Mouse (Mus musculus) Patski (cell line): ENCODE results near the gene Pts. TPM values are rescaled to one million over a fixed set of nuclear protein-coding genes. Genes with fewer than 3 reads are reported as not detected.
A peak's percentile ranks its signal among the peaks of the same experiment; 100 is the strongest.

Source experiments
- ATAC-seq: fragments of 100-300 bp; one replicate; pipeline ENCODE4 v1.8.0; 2021
- CTCF ChIA-PET: fragments of 350-600 bp; sonication (Branson Sonifier 250); formaldehyde crosslinking; loops from one replicate; lab custom pipeline; 2022; ENCODE audit warnings: inconsistent platforms; lab: Charles Lee
- POLR2A ChIA-PET: fragments of 350-600 bp; sonication (Branson Sonifier 250); formaldehyde crosslinking; loops from one replicate; lab custom pipeline; 2022; ENCODE audit warnings: antibody characterized with exemption, inconsistent platforms; lab: Charles Lee
- DNase-seq: peaks from one replicate; pipeline ENCODE4 v3.0.0-alpha.2; 2011; ENCODE audit warnings: low read depth, low spot score
- H3K27me3 ChIP-seq: fragments of 371-371 bp; one replicate; pipeline ENCODE4 v1.5.1; 2021
- CTCF ChIP-seq: fragments of 100-300 bp; IDR thresholded peaks from one replicate; pipeline ENCODE4 v1.5.1; 2021
- in situ Hi-C: fragments of 300-500 bp; cut with MboI; formaldehyde crosslinking; loops from 3 replicates; pipeline ENCODE4 v1.11.1; 2018; ENCODE audit warnings: low pct_unique_long_range_greater_than_20kb, mixed read lengths
- polyA plus RNA-seq: library from polyadenylated mRNA; unstranded; gene quantifications from one replicate; pipeline ENCODE4 v1.2.3, GENCODE M21; 2021

The Pts gene
- polyA plus RNA-seq, 1 experiment from 2014 or later, result 65.9 TPM

GRCm38 (mm10) chr9:50476651-50477050 is 51.9 kb downstream of the Pts start:
- no peaks in the 10 kb centered on the region for H3K27me3 ChIP-seq
- ChIA-PET CTCF (interaction anchor here (1.2 kb wide), 1 partner anchor 51 kb away, joined by 4 read pairs; no protein-coding TSS in a partner anchor), POLR2A (interaction anchor here (0.6 kb wide), 1 partner anchor 163 kb away, joined by 6 read pairs; no protein-coding TSS in a partner anchor)
- TF ChIP-seq CTCF, result no peak
- ATAC-seq, result peak; percentile 41
- in situ Hi-C loops, result no loop called here
- peak; percentile 66 for DNase-seq

- POLR2A ChIA-PET, result no interaction called here
- CTCF ChIA-PET, result no interaction called here
- in situ Hi-C loops, result no loop called here
- no peaks in the 10 kb centered on the region for H3K27me3 ChIP-seq
- TF ChIP-seq CTCF, result no peak
- no peak for ATAC-seq
- no peak for DNase-seq
Measured at GRCm38 (mm10) chr9:50475745-50476144, 52.8 kb downstream of the Pts start.

GRCm38 (mm10) chr9:50475318-50475717 is 53.2 kb downstream of the Pts start:
- in situ Hi-C loops, result no loop called here
- POLR2A ChIA-PET, result no interaction called here

More at GRCm38 (mm10) chr9:50475318-50475717, 53.2 kb downstream of the Pts start:
- CTCF ChIA-PET, result no interaction called here
- no peaks in the 10 kb centered on the region for H3K27me3 ChIP-seq
- DNase-seq (no peak), ATAC-seq (no peak)
- no peak for TF ChIP-seq CTCF

Other genes with a start within 250 kb of the Pts start
- 157 TPM for gene Rpl10-ps3, start 183.8 kb downstream of the Pts start, polyA plus RNA-seq
- gene Plet1, start 34.2 kb downstream of the Pts start, polyA plus RNA-seq, result 0.08 TPM
- 3.6 TPM for gene Il18, start 26.1 kb upstream of the Pts start, polyA plus RNA-seq
- gene Bco2, start 26.5 kb upstream of the Pts start, polyA plus RNA-seq, result 0.22 TPM
- gene Tex12, start 32.6 kb upstream of the Pts start, polyA plus RNA-seq, result not detected
- gene Sdhd, start 75.1 kb upstream of the Pts start, polyA plus RNA-seq, result 418 TPM
- 247 TPM for gene Timm8b, start 75.2 kb upstream of the Pts start, polyA plus RNA-seq
- gene Pih1d2, start 88.6 kb upstream of the Pts start, polyA plus RNA-seq, result 8.2 TPM
- gene Nkapd1, start 88.7 kb upstream of the Pts start, polyA plus RNA-seq, result 25.4 TPM
- 134 TPM for gene Dlat, start 131.1 kb upstream of the Pts start, polyA plus RNA-seq
- 14.6 TPM for gene Dixdc1, start 210.8 kb upstream of the Pts start, polyA plus RNA-seq
- gene 2310030G06Rik, start 217.8 kb upstream of the Pts start, polyA plus RNA-seq, result 33.1 TPM
- 1,544 TPM for gene Cryab, start 222.6 kb upstream of the Pts start, polyA plus RNA-seq
- 12.9 TPM for gene Hspb2, start 223.6 kb upstream of the Pts start, polyA plus RNA-seq
- gene Fdxacb1, start 239.5 kb upstream of the Pts start, polyA plus RNA-seq, result 6.5 TPM
- gene Alg9, start 246.3 kb upstream of the Pts start, polyA plus RNA-seq, result 27.5 TPM
- 28.6 TPM for gene 1110032A03Rik, start 246.8 kb upstream of the Pts start, polyA plus RNA-seq